Mouse (Mus musculus) liver, embryonic 15.5 days (tissue): ENCODE results near the gene Pccb. TPM values are rescaled to one million over a fixed set of nuclear protein-coding genes. Genes with fewer than 3 reads are reported as not detected.
A peak's percentile ranks its signal among the peaks of the same experiment; 100 is the strongest.

Experiments
- ATAC-seq: fragments of 200-750 bp; cut with Nextera tagmentation; 2 replicates; pipeline ENCODE4 v1.8.0; 2017; ENCODE audit warnings: moderate number of reproducible peaks, mild to moderate bottlenecking, moderate library complexity; ENCODE audit not compliant: insufficient read depth
- H3K27ac ChIP-seq: fragments of 300-500 bp; sonication (generic); replicated peaks from 2 replicates; pipeline ENCODE4 v1.5.1; 2015; ENCODE audit warnings: mild to moderate bottlenecking, inconsistent platforms
- H3K27me3 ChIP-seq: fragments of 300-500 bp; sonication (generic); 2 replicates; pipeline ENCODE4 v1.6.1; 2015; ENCODE audit warnings: mild to moderate bottlenecking, inconsistent platforms
- H3K36me3 ChIP-seq: fragments of 300-500 bp; sonication (generic); replicated peaks from 2 replicates; pipeline ENCODE4 v1.6.1; 2015; ENCODE audit warnings: moderate library complexity, mild to moderate bottlenecking, inconsistent platforms
- H3K4me1 ChIP-seq: fragments of 300-500 bp; sonication (generic); replicated peaks from 2 replicates; pipeline ENCODE4 v1.6.1; 2015; ENCODE audit warnings: inconsistent platforms
- H3K4me2 ChIP-seq: fragments of 300-500 bp; sonication (generic); 2 replicates; pipeline ENCODE4 v1.6.1; 2015; ENCODE audit warnings: moderate library complexity, mild to moderate bottlenecking, inconsistent platforms
- H3K4me3 ChIP-seq: fragments of 300-500 bp; sonication (generic); replicated peaks from 2 replicates; pipeline ENCODE4 v1.5.1; 2015; ENCODE audit warnings: mild to moderate bottlenecking, inconsistent platforms
- H3K9ac ChIP-seq: fragments of 300-500 bp; sonication (generic); 2 replicates; pipeline ENCODE4 v1.6.1; 2015; ENCODE audit warnings: moderate library complexity, mild to moderate bottlenecking, inconsistent platforms
- H3K9me3 ChIP-seq: fragments of 300-500 bp; sonication (generic); replicated peaks from 2 replicates; pipeline ENCODE4 v1.6.1; 2016; ENCODE audit warnings: inconsistent platforms
- WGBS: fragments of 180-500 bp; shearing (Covaris S2); methylation state at CpG from one replicate; pipeline ENCODE4 v1.1.7; 2015; ENCODE audit warnings: mixed read lengths; ENCODE audit not compliant: insufficient replicate concordance; 5-methylcytosine and 5-hydroxymethylcytosine counted together
- polyA plus RNA-seq: library from polyadenylated mRNA; unstranded; fragments of >200 nt; fragmentation: Nextera tagmentation; extraction: Ambion mirVana; gene quantifications from 2 replicates; pipeline ENCODE4 v1.2.1, GENCODE M21; 2015

Pccb gene
- polyA plus RNA-seq, 1 experiment from 2014 or later: 7.5 TPM

- no peaks in the 10 kb centered on the region for H3K9me3 ChIP-seq
- H3K27me3 ChIP-seq: no peaks in the 10 kb centered on the region; the same call in 1 of the 2 replicates
- ATAC-seq: no peak
- H3K4me3 ChIP-seq: no peak overlapping the region
- no peak overlapping the region for H3K27ac ChIP-seq
- WGBS: 61% methylated on average over 9 of the region's 9 CpGs
- no peaks in the 10 kb centered on the region for H3K36me3 ChIP-seq
- H3K4me1 ChIP-seq: peaks cover 11% of the 10 kb centered on the region; the same call in 1 of the 2 replicates
- H3K9ac ChIP-seq: no peak overlapping the region
- no peak overlapping the region for H3K4me2 ChIP-seq
These were observed 7.6 kb upstream of the Pccb start for GRCm38 (mm10) chr9:101042249-101042648.

DNA sequence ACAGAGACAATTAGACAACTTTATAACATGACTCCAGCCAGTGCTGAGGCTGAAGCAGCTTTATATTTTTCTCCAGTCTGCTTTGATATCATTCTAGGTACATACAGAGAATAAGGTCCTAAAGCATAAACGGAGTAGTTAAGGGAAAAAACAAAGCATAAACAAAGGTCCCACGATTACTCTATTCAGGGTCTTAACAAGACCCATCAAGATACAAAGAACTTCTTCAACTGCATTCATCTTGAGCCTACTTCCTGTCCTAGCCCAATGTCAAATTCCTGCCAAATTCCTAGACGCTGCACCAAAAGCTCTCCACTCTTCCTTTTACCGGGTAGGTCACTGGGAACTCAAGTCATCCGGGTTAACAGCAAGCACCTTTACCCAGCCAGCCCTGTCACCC, 6.8 kb upstream of the Pccb start:
- 58% methylated on average over 5 of the region's 5 CpGs for WGBS
- Histone ChIP-seq H3K4me2 (no peak overlapping the region), H3K27me3 (no peaks in the 10 kb centered on the region; the same call in 1 of the 2 replicates), H3K36me3 (no peaks in the 10 kb centered on the region), H3K4me3 (no peak overlapping the region), H3K9ac (no peak overlapping the region), H3K27ac (no peak overlapping the region), H3K4me1 (peaks cover 17% of the 10 kb centered on the region; the same call in 1 of the 2 replicates), H3K9me3 (no peaks in the 10 kb centered on the region)
- no peak for ATAC-seq

DNA sequence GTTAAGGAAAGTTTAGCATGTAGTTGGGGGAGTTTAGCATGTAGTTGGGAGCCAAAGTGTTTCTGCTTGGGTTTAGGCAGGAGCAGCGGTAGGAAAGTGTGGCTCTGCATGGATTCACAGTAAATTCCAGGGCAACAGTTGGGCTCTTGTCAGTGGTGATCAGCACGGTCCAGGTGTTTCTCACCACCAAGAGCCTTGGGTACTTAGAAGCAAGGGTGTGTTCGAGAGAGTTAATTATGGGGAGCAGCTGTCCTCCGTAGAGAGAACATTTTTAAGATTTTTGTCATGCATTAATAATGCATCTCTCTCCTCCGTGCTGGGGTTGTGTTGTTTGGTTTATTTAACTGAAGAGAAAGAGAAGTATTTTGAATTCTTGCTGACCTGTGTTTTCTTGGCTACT, 3.9 kb upstream of the Pccb start:
- H3K4me3 ChIP-seq: no peak overlapping the region
- no peak overlapping the region for H3K27ac ChIP-seq
- H3K27me3 ChIP-seq: no peaks in the 10 kb centered on the region; the same call in 1 of the 2 replicates
- WGBS: 70% methylated on average over 5 of the region's 5 CpGs
- H3K36me3 ChIP-seq: no peaks in the 10 kb centered on the region
- H3K9me3 ChIP-seq: no peaks in the 10 kb centered on the region
- H3K4me2 ChIP-seq: no peak overlapping the region
- H3K9ac ChIP-seq: no peak overlapping the region
- ATAC-seq: no peak
- H3K4me1 ChIP-seq: peaks cover 31% of the 10 kb centered on the region

GRCm38 (mm10) chr9:101037396-101037795, 2.7 kb upstream of the Pccb start:
- H3K36me3 ChIP-seq: no peaks in the 10 kb centered on the region
- no peak overlapping the region for H3K9ac ChIP-seq
- H3K4me3 ChIP-seq: no peak overlapping the region
- H3K9me3 ChIP-seq: no peaks in the 10 kb centered on the region
- ATAC-seq: no peak
- no peaks in the 10 kb centered on the region; the same call in 1 of the 2 replicates for H3K27me3 ChIP-seq
- peaks cover 35% of the 10 kb centered on the region for H3K4me1 ChIP-seq
- H3K4me2 ChIP-seq: peak overlapping the region; percentile 20; the same call in 1 of the 2 replicates
- 11% methylated on average over 7 of the region's 7 CpGs for WGBS
- peak overlapping the region; percentile 33; the same call in 1 of the 2 replicates for H3K27ac ChIP-seq

- H3K4me2 ChIP-seq: peak overlapping the region; percentile 20; the same call in 1 of the 2 replicates
- no peak overlapping the region for H3K27ac ChIP-seq
- 37% methylated on average over 2 of the region's 2 CpGs for WGBS
- no peak overlapping the region for H3K4me3 ChIP-seq
- H3K4me1 ChIP-seq: peaks cover 38% of the 10 kb centered on the region
- ATAC-seq: no peak
- no peak overlapping the region for H3K9ac ChIP-seq
- no peaks in the 10 kb centered on the region for H3K9me3 ChIP-seq
- H3K27me3 ChIP-seq: no peaks in the 10 kb centered on the region; the same call in 1 of the 2 replicates
- no peaks in the 10 kb centered on the region for H3K36me3 ChIP-seq
These were observed 2.2 kb upstream of the Pccb start for GRCm38 (mm10) chr9:101036876-101037275.

- no peak for ATAC-seq
- Histone ChIP-seq H3K4me2 (no peak overlapping the region), H3K27ac (peak overlapping the region; percentile 90), H3K9ac (no peak overlapping the region), H3K4me1 (peaks cover 45% of the 10 kb centered on the region), H3K4me3 (no peak overlapping the region), H3K36me3 (no peaks in the 10 kb centered on the region), H3K27me3 (no peaks in the 10 kb centered on the region; the same call in 1 of the 2 replicates), H3K9me3 (no peaks in the 10 kb centered on the region)
- WGBS: 71% methylated on average over 15 of the region's 15 CpGs
These were observed 1.3 kb upstream of the Pccb start for GRCm38 (mm10) chr9:101035836-101036596.

DNA sequence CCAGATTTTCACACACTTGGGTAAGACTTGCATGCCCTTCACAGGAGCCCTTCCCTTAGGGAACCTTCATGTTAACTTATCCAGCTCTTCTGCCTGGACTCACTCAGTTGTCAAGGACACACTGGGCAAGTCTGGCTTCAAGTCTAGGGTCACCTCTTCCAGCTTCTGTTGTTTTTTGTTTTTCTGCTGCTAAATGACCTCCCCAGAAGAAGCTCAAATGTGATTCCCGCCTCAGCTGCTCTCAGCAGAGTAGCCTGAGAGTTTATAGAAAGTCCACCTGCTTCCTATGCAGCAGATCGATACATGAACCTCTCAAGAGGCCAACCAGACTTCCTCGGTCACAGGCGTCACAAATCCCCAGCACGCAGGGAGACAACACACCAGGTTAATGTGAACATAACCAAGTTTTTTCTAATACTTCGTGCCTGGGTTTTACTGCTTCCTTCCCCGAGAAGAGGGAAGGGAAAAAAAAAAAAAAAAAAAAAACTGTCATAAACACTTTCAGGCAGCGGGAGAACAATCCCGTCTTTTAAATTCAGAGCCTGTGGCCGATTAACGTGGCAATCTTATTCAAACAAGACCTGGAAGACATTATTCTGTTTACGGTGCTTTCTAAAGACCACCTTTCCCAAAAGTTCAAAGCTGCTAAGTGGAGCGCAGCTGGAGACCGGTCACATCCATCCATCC, 794 bp downstream of the Pccb start:
- no peaks in the 10 kb centered on the region for H3K9me3 ChIP-seq
- peak overlapping the region; percentile 93 for H3K4me2 ChIP-seq
- peak overlapping the region; percentile 90 for H3K27ac ChIP-seq
- no peaks in the 10 kb centered on the region for H3K27me3 ChIP-seq
- H3K36me3 ChIP-seq: 0 out of 2 replicates have a peak, but pooled peaks cover 3% of the 10 kb centered on the region
- H3K4me1 ChIP-seq: peaks cover 49% of the 10 kb centered on the region
- no peak for ATAC-seq
- peak overlapping the region; percentile 80 for H3K4me3 ChIP-seq
- peak overlapping the region; percentile 61 for H3K9ac ChIP-seq
- 4% methylated on average over 14 of the region's 14 CpGs for WGBS

DNA sequence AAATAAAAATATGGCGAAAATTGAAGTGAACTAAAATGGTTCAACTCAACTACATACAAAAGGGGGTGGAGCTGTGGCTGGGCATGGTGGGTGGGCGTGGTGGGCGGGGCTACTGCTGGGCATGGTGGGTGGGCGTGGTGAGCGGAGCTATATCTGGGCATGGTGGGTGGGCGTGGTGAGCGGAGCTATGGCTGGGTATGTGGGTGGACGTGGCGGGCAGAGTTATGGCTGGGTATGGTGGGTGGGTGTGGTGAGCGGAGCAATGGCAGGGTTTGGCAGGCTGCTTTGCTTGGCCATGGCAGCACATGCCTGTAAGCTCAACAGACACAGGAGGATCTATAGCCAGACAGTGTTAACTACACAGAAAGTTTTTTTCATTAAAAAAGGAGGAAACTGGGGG, 15.9 kb downstream of the Pccb start:
- no peak overlapping the region for H3K4me3 ChIP-seq
- H3K9ac ChIP-seq: no peak overlapping the region
- WGBS: 63% methylated on average over 10 of the region's 10 CpGs
- H3K27me3 ChIP-seq: no peaks in the 10 kb centered on the region
- H3K4me2 ChIP-seq: no peak overlapping the region
- H3K9me3 ChIP-seq: no peaks in the 10 kb centered on the region
- H3K4me1 ChIP-seq: peaks cover 8% of the 10 kb centered on the region; the same call in 1 of the 2 replicates
- 0 out of 2 replicates have a peak, but pooled peaks cover 3% of the 10 kb centered on the region for H3K36me3 ChIP-seq
- H3K27ac ChIP-seq: no peak overlapping the region
- ATAC-seq: no peak

- H3K4me2 ChIP-seq: no peak overlapping the region
- no peaks in the 10 kb centered on the region for H3K9me3 ChIP-seq
- ATAC-seq: no peak
- H3K4me3 ChIP-seq: no peak overlapping the region
- H3K36me3 ChIP-seq: 0 out of 2 replicates have a peak, but pooled peaks cover 3% of the 10 kb centered on the region
- H3K9ac ChIP-seq: no peak overlapping the region
- H3K27me3 ChIP-seq: no peaks in the 10 kb centered on the region
- peaks cover 8% of the 10 kb centered on the region; the same call in 1 of the 2 replicates for H3K4me1 ChIP-seq
- WGBS: 46% methylated on average over 15 of the region's 15 CpGs
- no peak overlapping the region for H3K27ac ChIP-seq
These were observed 16.8 kb downstream of the Pccb start for GRCm38 (mm10) chr9:101017734-101018516.

DNA sequence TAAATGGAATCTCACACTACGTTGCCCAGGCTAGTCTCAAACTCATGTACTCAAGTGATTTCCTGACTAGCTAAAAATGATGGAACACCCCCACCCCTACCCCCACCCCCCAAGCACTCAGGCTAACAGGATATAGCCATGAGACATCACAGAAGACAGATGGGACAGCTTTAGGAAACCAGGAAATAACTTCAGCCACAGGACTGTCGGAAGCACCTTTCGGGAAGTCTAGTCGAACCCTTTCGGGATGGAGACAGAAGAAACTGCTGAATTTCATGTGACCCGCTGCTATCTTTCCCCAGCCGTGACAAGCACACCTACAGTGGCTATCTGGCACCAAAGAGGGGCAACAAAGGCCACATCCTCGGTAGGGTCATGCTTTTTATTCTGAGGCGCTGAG, 19.4 kb downstream of the Pccb start:
- H3K27me3 ChIP-seq: no peaks in the 10 kb centered on the region
- H3K9ac ChIP-seq: no peak overlapping the region
- peaks cover 19% of the 10 kb centered on the region for H3K4me1 ChIP-seq
- H3K27ac ChIP-seq: no peak overlapping the region
- WGBS: 77% methylated on average over 9 of the region's 9 CpGs
- no peak overlapping the region for H3K4me2 ChIP-seq
- no peaks in the 10 kb centered on the region for H3K9me3 ChIP-seq
- H3K4me3 ChIP-seq: no peak overlapping the region
- ATAC-seq: no peak
- H3K36me3 ChIP-seq: 0 out of 2 replicates have a peak, but pooled peaks cover 3% of the 10 kb centered on the region
